12 mouse cellular contexts compared by ENCODE assay signal in the genomic region with DNA sequence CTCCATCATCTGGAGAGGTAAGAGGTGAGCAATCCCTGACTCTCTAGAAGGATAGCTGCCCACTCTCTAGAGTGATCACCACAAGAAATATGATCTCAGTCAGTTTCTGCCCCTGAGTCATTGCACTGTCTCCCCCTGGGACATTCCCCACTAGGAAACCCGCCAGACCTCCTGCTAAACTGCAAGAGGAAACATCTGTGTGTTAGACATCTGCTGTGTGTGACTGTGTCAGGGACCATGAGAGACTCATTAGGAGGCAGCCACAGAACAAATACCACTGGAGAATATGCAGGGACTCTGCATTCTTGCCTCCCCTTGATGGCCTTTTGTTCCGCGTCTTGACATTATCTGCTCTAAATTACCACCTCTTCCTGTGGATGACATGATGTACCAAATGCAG. TPM values are rescaled to one million over a fixed set of nuclear protein-coding genes. Genes with fewer than 3 reads are reported as not detected.
DNase-seq lines count a peak whose midpoint lies in the region; ATAC-seq and TF ChIP-seq lines count a peak whose summit lies in the region.
"Had no signal": no experiment of that assay in that cellular context is flagged by ENCODE, and none has a peak within 500 bp of the region (broad histone marks: within the 10 kb centered on the region; RNA-seq: fewer than 3 reads in every experiment).

No protein-coding gene starts in this region.

- H3K9ac ChIP-seq in embryonic facial prominence, embryonic 14.5 days (ENCODE audit: low read depth, low read length) = no peak overlapping the region
- H3K9ac ChIP-seq in heart, postnatal 0 days (replicated peaks; ENCODE audit: low read depth, low read length) = no peak overlapping the region
- no peak overlapping the region for H3K9ac ChIP-seq in midbrain, embryonic 14.5 days (replicated peaks; ENCODE audit: low read length)
- H3K9ac ChIP-seq: limb, embryonic 12.5 days had no signal

- H3K4me2 ChIP-seq in embryonic facial prominence, embryonic 14.5 days (ENCODE audit: low read depth, low read length) = no peak overlapping the region
- H3K4me2 ChIP-seq in heart, postnatal 0 days (ENCODE audit: low read depth, low read length) = no peak overlapping the region
- H3K4me2 ChIP-seq in midbrain, embryonic 14.5 days (ENCODE audit: low read length) = no peak overlapping the region
- H3K4me2 ChIP-seq: limb, embryonic 12.5 days had no signal

- peak; percentile 11 for DNase-seq in embryo, embryonic 11 days
- DNase-seq in embryo, embryonic 10 days (ENCODE audit: low spot score) = no peak
- DNase-seq in 3T3-L1 (ENCODE audit: low read depth, low spot score) = peak; percentile 97
- DNase-seq in embryonic facial prominence, embryonic 14.5 days (ENCODE audit: low spot score) = peak; percentile 81
- DNase-seq in heart, postnatal 0 days (ENCODE audit: low spot score) = peak; percentile 17
- DNase-seq in left cerebral cortex, adult 8-10 months (ENCODE audit: low spot score in 2 of 2) = no peak
- no peak for DNase-seq in cerebellum, postnatal 25 days
- no peak for DNase-seq in midbrain, embryonic 14.5 days
- DNase-seq: adrenal gland, adult 8-10 months; right cerebral cortex, postnatal 25 days; thymus, postnatal 36 days had no signal

- no peaks in the 10 kb centered on the region for H3K27me3 ChIP-seq in embryonic facial prominence, embryonic 14.5 days (replicated peaks; ENCODE audit: control insufficient read depth, insufficient read depth, low read length)
- no peaks in the 10 kb centered on the region for H3K27me3 ChIP-seq in heart, postnatal 0 days (ENCODE audit: control insufficient read depth, insufficient read depth, low read length)
- H3K27me3 ChIP-seq in midbrain, embryonic 14.5 days (ENCODE audit: control insufficient read depth, insufficient read depth, low read length) = no peaks in the 10 kb centered on the region
- H3K27me3 ChIP-seq: limb, embryonic 12.5 days had no signal

- H3K4me3 ChIP-seq in embryonic facial prominence, embryonic 14.5 days (ENCODE audit: low read depth, low read length) = no peak overlapping the region
- H3K4me3 ChIP-seq in heart, postnatal 0 days (ENCODE audit: low read depth, low read length) = no peak overlapping the region
- no peak overlapping the region for H3K4me3 ChIP-seq in midbrain, embryonic 14.5 days (replicated peaks; ENCODE audit: low read depth, low read length)
- H3K4me3 ChIP-seq: limb, embryonic 12.5 days had no signal

- H3K9me3 ChIP-seq in embryonic facial prominence, embryonic 14.5 days (ENCODE audit: control insufficient read depth, low read length) = no peaks in the 10 kb centered on the region
- no peaks in the 10 kb centered on the region for H3K9me3 ChIP-seq in heart, postnatal 0 days (replicated peaks; ENCODE audit: control insufficient read depth, low read length)
- no peaks in the 10 kb centered on the region for H3K9me3 ChIP-seq in midbrain, embryonic 14.5 days (ENCODE audit: control insufficient read depth, low read length)
- H3K9me3 ChIP-seq: limb, embryonic 12.5 days had no signal

- peak; percentile 65; the same call in 1 of the 2 replicates for ATAC-seq in embryonic facial prominence, embryonic 14.5 days (ENCODE audit: low read depth)
- peak; percentile 81 for ATAC-seq in heart, postnatal 0 days (ENCODE audit: insufficient read depth, low read depth)
- ATAC-seq in midbrain, embryonic 14.5 days (ENCODE audit: low FRiP score, low TSS enrichment) = no peak

- H3K4me1 ChIP-seq in embryonic facial prominence, embryonic 14.5 days (ENCODE audit: control insufficient read depth, insufficient read depth, low read length) = no peaks in the 10 kb centered on the region
- no peaks in the 10 kb centered on the region for H3K4me1 ChIP-seq in heart, postnatal 0 days (ENCODE audit: control insufficient read depth, insufficient read depth)
- no peaks in the 10 kb centered on the region for H3K4me1 ChIP-seq in midbrain, embryonic 14.5 days (ENCODE audit: control insufficient read depth, insufficient read depth, low read length)
- H3K4me1 ChIP-seq: limb, embryonic 12.5 days had no signal

- H3K36me3 ChIP-seq in embryonic facial prominence, embryonic 14.5 days (ENCODE audit: control insufficient read depth, insufficient read depth, low read length) = no peaks in the 10 kb centered on the region
- no peaks in the 10 kb centered on the region for H3K36me3 ChIP-seq in heart, postnatal 0 days (replicated peaks; ENCODE audit: control insufficient read depth, insufficient read depth, low read length)
- H3K36me3 ChIP-seq in midbrain, embryonic 14.5 days (ENCODE audit: control insufficient read depth, insufficient read depth, low read length) = no peaks in the 10 kb centered on the region
- H3K36me3 ChIP-seq: limb, embryonic 12.5 days had no signal

- TF ChIP-seq CTCF in heart, postnatal 0 days (IDR thresholded peaks at IDR 0.05; ENCODE audit: low read depth) = no peak

- no peak overlapping the region for H3K27ac ChIP-seq in embryonic facial prominence, embryonic 14.5 days (replicated peaks; ENCODE audit: low read depth, low read length)
- no peak overlapping the region for H3K27ac ChIP-seq in heart, postnatal 0 days (ENCODE audit: low read depth)
- H3K27ac ChIP-seq in midbrain, embryonic 14.5 days (replicated peaks; ENCODE audit: low read depth, low read length) = no peak overlapping the region
- H3K27ac ChIP-seq: limb, embryonic 12.5 days had no signal

- 13% methylated on average over 3 of the region's 3 CpGs for WGBS in embryonic facial prominence, embryonic 14.5 days
- 21% methylated on average over 3 of the region's 3 CpGs for WGBS in heart, postnatal 0 days
- WGBS in midbrain, embryonic 14.5 days = 73% methylated on average over 3 of the region's 3 CpGs

- TF ChIP-seq EP300 in heart, postnatal 0 days (IDR thresholded peaks at IDR 0.05; ENCODE audit: low read depth) = peak; percentile 71; the same call in 1 of the 2 replicates

RNA-seq across cellular contexts. Expression of gene Zfp658, which starts 7.5 kb away (rescaled TPM):
- polyA plus RNA-seq in embryonic facial prominence, embryonic 14.5 days (2014; fragmentation: Nextera tagmentation; extraction: Ambion mirVana) = 2.7 and 3.3 TPM in 2 replicates
- 0.19 and 0.80 TPM in 2 replicates for total RNA-seq in heart, postnatal 0 days (2014; rRNA removed; ENCODE audit: low replicate concordance)
- polyA plus RNA-seq in heart, postnatal 0 days (2015; fragmentation: Nextera tagmentation; extraction: Ambion mirVana) = 0.57 and 0.80 TPM in 2 replicates
- total RNA-seq in left cerebral cortex, adult 8-10 months (2022) = 1 to 10 TPM; 3.8 to 6.1 (median 4.7) TPM
- 7.0 and 10.3 TPM in 2 replicates for polyA plus RNA-seq in midbrain, embryonic 14.5 days (2014; fragmentation: Nextera tagmentation; extraction: Ambion mirVana)

RNA-seq across cellular contexts. Expression of gene Cd33, which starts 10.3 kb away (rescaled TPM):
- 2.5 and 2.8 TPM in 2 replicates for polyA plus RNA-seq in embryonic facial prominence, embryonic 14.5 days (2014; fragmentation: Nextera tagmentation; extraction: Ambion mirVana)
- 0.15 and 2.3 TPM in 2 replicates for total RNA-seq in heart, postnatal 0 days (2014; rRNA removed; ENCODE audit: low replicate concordance)
- polyA plus RNA-seq in heart, postnatal 0 days (2015; fragmentation: Nextera tagmentation; extraction: Ambion mirVana) = 0.37 and 1.4 TPM in 2 replicates
- 10 to 100 TPM in 1 of 4 experiments, 1 to 10 TPM in 3; 5.0 to 11.8 (median 7.3) TPM for total RNA-seq in left cerebral cortex, adult 8-10 months (2022)
- 0.38 and 0.65 TPM in 2 replicates for polyA plus RNA-seq in midbrain, embryonic 14.5 days (2014; fragmentation: Nextera tagmentation; extraction: Ambion mirVana)

RNA-seq across cellular contexts. Expression of gene Zfp719, which starts 24.9 kb away (rescaled TPM):
- polyA plus RNA-seq in embryonic facial prominence, embryonic 14.5 days (2014; fragmentation: Nextera tagmentation; extraction: Ambion mirVana) = 13.0 and 14.4 TPM in 2 replicates
- 3.6 and 7.9 TPM in 2 replicates for total RNA-seq in heart, postnatal 0 days (2014; rRNA removed; ENCODE audit: low replicate concordance)
- 3.6 and 4.0 TPM in 2 replicates for polyA plus RNA-seq in heart, postnatal 0 days (2015; fragmentation: Nextera tagmentation; extraction: Ambion mirVana)
- total RNA-seq in left cerebral cortex, adult 8-10 months (2022) = 10 to 100 TPM; 17.8 to 18.8 (median 18.2) TPM
- polyA plus RNA-seq in midbrain, embryonic 14.5 days (2014; fragmentation: Nextera tagmentation; extraction: Ambion mirVana) = 14.5 and 19.4 TPM in 2 replicates

RNA-seq across cellular contexts. Expression of gene 4931406B18Rik, which starts 48.8 kb away (rescaled TPM):
- not detected in 2 replicates for polyA plus RNA-seq in embryonic facial prominence, embryonic 14.5 days (2014; fragmentation: Nextera tagmentation; extraction: Ambion mirVana)
- not detected in 2 replicates for total RNA-seq in heart, postnatal 0 days (2014; rRNA removed; ENCODE audit: low replicate concordance)
- polyA plus RNA-seq in heart, postnatal 0 days (2015; fragmentation: Nextera tagmentation; extraction: Ambion mirVana) = not detected in 2 replicates
- not detected for total RNA-seq in left cerebral cortex, adult 8-10 months (2022)
- polyA plus RNA-seq in midbrain, embryonic 14.5 days (2014; fragmentation: Nextera tagmentation; extraction: Ambion mirVana) = not detected in 2 replicates
- total RNA-seq: adrenal gland, adult 8-10 months had no signal
- polyA plus RNA-seq: limb, embryonic 12.5 days had no signal

RNA-seq across cellular contexts. Expression of gene Zfp819, which starts 52.4 kb away (rescaled TPM):
- 0.39 and 0.47 TPM in 2 replicates for polyA plus RNA-seq in embryonic facial prominence, embryonic 14.5 days (2014; fragmentation: Nextera tagmentation; extraction: Ambion mirVana)
- not detected in 2 replicates for total RNA-seq in heart, postnatal 0 days (2014; rRNA removed; ENCODE audit: low replicate concordance)
- not detected in 2 replicates for polyA plus RNA-seq in heart, postnatal 0 days (2015; fragmentation: Nextera tagmentation; extraction: Ambion mirVana)
- under 1 TPM; 0.26 to 0.35 (median 0.29) TPM for total RNA-seq in left cerebral cortex, adult 8-10 months (2022)
- 0.27 and 0.54 TPM in 2 replicates for polyA plus RNA-seq in midbrain, embryonic 14.5 days (2014; fragmentation: Nextera tagmentation; extraction: Ambion mirVana)
- total RNA-seq: adrenal gland, adult 8-10 months had no signal

Comparison
In these comparisons a context has a peak if more than half of its experiments do, and no peak if none do; other contexts are left out.
1. DNase-seq: peak in embryo, embryonic 11 days (single experiment), 3T3-L1 (single experiment), embryonic facial prominence, embryonic 14.5 days (single experiment) and heart, postnatal 0 days (single experiment); none in embryo, embryonic 10 days (single experiment), left cerebral cortex, adult 8-10 months (0 of 2), cerebellum, postnatal 25 days (0 of 2) and midbrain, embryonic 14.5 days (single experiment).